8 mouse cellular contexts compared by ENCODE assay signal in the genomic region with DNA sequence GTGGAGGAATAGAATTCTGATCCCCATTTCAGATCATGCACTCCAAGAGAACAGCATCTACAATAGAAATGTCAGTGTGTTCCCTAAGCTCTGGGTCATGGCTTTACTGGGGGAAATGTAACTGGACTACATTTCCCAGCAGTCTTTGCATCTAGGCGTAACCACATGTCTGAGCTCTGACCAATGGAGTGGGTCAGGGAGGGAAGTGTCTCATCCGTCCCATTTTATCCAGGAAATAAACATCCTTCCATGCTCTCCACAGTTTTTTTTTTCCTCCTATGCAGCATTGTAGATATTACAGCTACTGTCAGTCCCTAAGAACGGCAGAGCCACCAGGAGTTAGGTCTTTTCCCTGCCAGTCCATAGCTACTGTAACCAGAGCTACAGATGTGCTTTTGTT. TPM values are rescaled to one million over a fixed set of nuclear protein-coding genes. Genes with fewer than 3 reads are reported as not detected.
DNase-seq lines count a peak whose midpoint lies in the region; ATAC-seq lines count a peak whose summit lies in the region.

No protein-coding gene starts in this region.

- no peaks in the 10 kb centered on the region for H3K27me3 ChIP-seq in liver, embryonic 15.5 days
- no peaks in the 10 kb centered on the region for H3K27me3 ChIP-seq in neural tube, embryonic 13.5 days

- no peaks in the 10 kb centered on the region for H3K36me3 ChIP-seq in liver, embryonic 15.5 days (replicated peaks)
- H3K36me3 ChIP-seq in neural tube, embryonic 13.5 days, result no peaks in the 10 kb centered on the region

- H3K9me3 ChIP-seq in liver, embryonic 15.5 days (replicated peaks), result no peaks in the 10 kb centered on the region
- no peaks in the 10 kb centered on the region for H3K9me3 ChIP-seq in neural tube, embryonic 13.5 days

- peak; percentile 37 for DNase-seq in urinary bladder, postnatal 25 days (ENCODE audit: low spot score)
- no peak for DNase-seq in urinary bladder, postnatal 10 days (ENCODE audit: low spot score)
- DNase-seq in cerebellum, adult 9-11 months, result peak; percentile 78
- DNase-seq in heart, adult 9 months (ENCODE audit: low spot score in 2 of 2), result peak; percentile 79 to 88
- DNase-seq in kidney, adult 9 months, result peak; percentile 82
- no peak for DNase-seq in urinary bladder, postnatal 14 days (ENCODE audit: low spot score)

- WGBS in liver, embryonic 15.5 days (ENCODE audit: insufficient replicate concordance), result 5% methylated on average over 3 of the region's 3 CpGs
- WGBS in neural tube, embryonic 13.5 days, result 11% methylated on average over 3 of the region's 3 CpGs

- H3K4me3 ChIP-seq in liver, embryonic 15.5 days (replicated peaks), result no peak overlapping the region
- H3K4me3 ChIP-seq in neural tube, embryonic 13.5 days, result peak overlapping the region; percentile 22; the same call in 1 of the 2 replicates

- peak overlapping the region; percentile 49 for H3K4me2 ChIP-seq in liver, embryonic 15.5 days
- H3K4me2 ChIP-seq in neural tube, embryonic 13.5 days, result peak overlapping the region; percentile 57

- no peak overlapping the region for H3K27ac ChIP-seq in liver, embryonic 15.5 days (replicated peaks)
- peak overlapping the region; percentile 75 for H3K27ac ChIP-seq in neural tube, embryonic 13.5 days (replicated peaks)

- no peak overlapping the region for H3K9ac ChIP-seq in liver, embryonic 15.5 days
- H3K9ac ChIP-seq in neural tube, embryonic 13.5 days, result peak overlapping the region; percentile 58; the same call in 1 of the 2 replicates

- H3K4me1 ChIP-seq in liver, embryonic 15.5 days (replicated peaks), result peaks cover 36% of the 10 kb centered on the region
- H3K4me1 ChIP-seq in neural tube, embryonic 13.5 days (replicated peaks), result peaks cover 40% of the 10 kb centered on the region

- ATAC-seq in liver, embryonic 15.5 days (ENCODE audit: insufficient read depth), result no peak
- peak; percentile 58; the same call in 1 of the 2 replicates for ATAC-seq in neural tube, embryonic 13.5 days (ENCODE audit: low read depth)

RNA-seq across cellular contexts. Expression of a gene that starts 3.9 kb away (rescaled TPM):
- polyA plus RNA-seq in liver, embryonic 15.5 days (2015; fragmentation: Nextera tagmentation; extraction: Ambion mirVana), result not detected in 2 replicates
- polyA plus RNA-seq in neural tube, embryonic 13.5 days (2015; fragmentation: Nextera tagmentation; extraction: Ambion mirVana), result 0.39 and 0.98 TPM in 2 replicates

Comparison
In these comparisons a context has a peak if more than half of its experiments do, and no peak if none do; other contexts are left out.
1. DNase-seq: peak in urinary bladder, postnatal 25 days (single experiment), cerebellum, adult 9-11 months (single experiment), heart, adult 9 months (2 of 2) and kidney, adult 9 months (single experiment); none in urinary bladder, postnatal 10 days (single experiment) and urinary bladder, postnatal 14 days (single experiment).